Mouse (Mus musculus): ENCODE results near the gene Abhd12. TPM values are rescaled to one million over a fixed set of nuclear protein-coding genes. Genes with fewer than 3 reads are reported as not detected.
A peak's percentile ranks its signal among the peaks of the same experiment; 100 is the strongest.

Abhd12 gene
- polyA plus RNA-seq, 1 experiment from 2014 or later = 73.2 TPM

GRCm38 (mm10) chr2:150858724-150859487 lies 45.6 kb downstream of the Abhd12 start:
- peak overlapping the region; percentile 24; the same call in 1 of the 2 replicates for H3K27ac ChIP-seq (replicated peaks)
- peak; percentile 59 for DNase-seq (ENCODE audit: low spot score)
- TF ChIP-seq CTCF (IDR thresholded peaks at IDR 0.05; ENCODE audit: low read depth) = no peak
- TF ChIP-seq EP300 (optimal IDR thresholded peaks at IDR 0.05) = no peak
- H3K4me2 ChIP-seq (replicated peaks; ENCODE audit: low read depth) = no peak overlapping the region
- ATAC-seq (ENCODE audit: low FRiP score, low TSS enrichment) = peak; percentile 80
- no peak overlapping the region for H3K4me3 ChIP-seq (ENCODE audit: low read depth, low read length)
- no peak overlapping the region for H3K9ac ChIP-seq (ENCODE audit: low read length)
- WGBS = 67% methylated on average over 9 of the region's 9 CpGs
- H3K4me1 ChIP-seq (replicated peaks; ENCODE audit: control insufficient read depth, insufficient read depth) = no peaks in the 10 kb centered on the region
- no peaks in the 10 kb centered on the region for H3K36me3 ChIP-seq (ENCODE audit: control insufficient read depth, insufficient read depth, low read length)
- no peaks in the 10 kb centered on the region for H3K27me3 ChIP-seq (ENCODE audit: control insufficient read depth, insufficient read depth, low read length)
- no peaks in the 10 kb centered on the region for H3K9me3 ChIP-seq (ENCODE audit: control insufficient read depth, low read length)

- Histone ChIP-seq H3K9ac (ENCODE audit: low read length) (no peak overlapping the region), H3K4me2 (replicated peaks; ENCODE audit: low read depth) (no peak overlapping the region), H3K4me3 (ENCODE audit: low read depth, low read length) (no peak overlapping the region), H3K27ac (replicated peaks) (no peak overlapping the region), H3K36me3 (ENCODE audit: control insufficient read depth, insufficient read depth, low read length) (no peaks in the 10 kb centered on the region), H3K9me3 (ENCODE audit: control insufficient read depth, low read length) (no peaks in the 10 kb centered on the region), H3K27me3 (ENCODE audit: control insufficient read depth, insufficient read depth, low read length) (no peaks in the 10 kb centered on the region), H3K4me1 (replicated peaks; ENCODE audit: control insufficient read depth, insufficient read depth) (no peaks in the 10 kb centered on the region)
- ATAC-seq (ENCODE audit: low FRiP score, low TSS enrichment) (no peak), DNase-seq (ENCODE audit: low spot score) (no peak)
- no peak for TF ChIP-seq EP300 (optimal IDR thresholded peaks at IDR 0.05)
- TF ChIP-seq CTCF (IDR thresholded peaks at IDR 0.05; ENCODE audit: low read depth) = no peak
Observed at GRCm38 (mm10) chr2:150855186-150855585, 49.4 kb downstream of the Abhd12 start.

- Histone ChIP-seq H3K9me3 (ENCODE audit: control insufficient read depth, low read length) (no peaks in the 10 kb centered on the region), H3K9ac (ENCODE audit: low read length) (no peak overlapping the region), H3K27me3 (ENCODE audit: control insufficient read depth, insufficient read depth, low read length) (no peaks in the 10 kb centered on the region), H3K4me3 (ENCODE audit: low read depth, low read length) (no peak overlapping the region), H3K27ac (replicated peaks) (no peak overlapping the region), H3K36me3 (ENCODE audit: control insufficient read depth, insufficient read depth, low read length) (no peaks in the 10 kb centered on the region), H3K4me1 (replicated peaks; ENCODE audit: control insufficient read depth, insufficient read depth) (no peaks in the 10 kb centered on the region), H3K4me2 (replicated peaks; ENCODE audit: low read depth) (no peak overlapping the region)
- TF ChIP-seq EP300 (optimal IDR thresholded peaks at IDR 0.05) = no peak
- peak; percentile 22; the same call in 1 of the 2 replicates for TF ChIP-seq CTCF (IDR thresholded peaks at IDR 0.05; ENCODE audit: low read depth)
- ATAC-seq (ENCODE audit: low FRiP score, low TSS enrichment) (no peak), DNase-seq (ENCODE audit: low spot score) (peak; percentile 14)
- 68% methylated on average over 9 of the region's 9 CpGs for WGBS
Observed at GRCm38 (mm10) chr2:150851251-150851650, 53.3 kb downstream of the Abhd12 start.

GRCm38 (mm10) chr2:150847436-150847995 lies 57.0 kb downstream of the Abhd12 start:
- no peaks in the 10 kb centered on the region for H3K9me3 ChIP-seq (ENCODE audit: control insufficient read depth, low read length)
- no peak for TF ChIP-seq EP300 (optimal IDR thresholded peaks at IDR 0.05)
- no peak for TF ChIP-seq CTCF (IDR thresholded peaks at IDR 0.05; ENCODE audit: low read depth)
- peaks cover 2% of the 10 kb centered on the region; the same call in 1 of the 2 replicates for H3K36me3 ChIP-seq (ENCODE audit: control insufficient read depth, insufficient read depth, low read length)
- no peak overlapping the region for H3K4me3 ChIP-seq (ENCODE audit: low read depth, low read length)
- ATAC-seq (ENCODE audit: low FRiP score, low TSS enrichment) = no peak
- WGBS = 60% methylated on average over 8 of the region's 8 CpGs
- peak; percentile 5 for DNase-seq (ENCODE audit: low spot score)
- H3K4me1 ChIP-seq (replicated peaks; ENCODE audit: control insufficient read depth, insufficient read depth) = no peaks in the 10 kb centered on the region
- no peak overlapping the region for H3K9ac ChIP-seq (ENCODE audit: low read length)
- H3K27me3 ChIP-seq (ENCODE audit: control insufficient read depth, insufficient read depth, low read length) = no peaks in the 10 kb centered on the region
- H3K27ac ChIP-seq (replicated peaks) = no peak overlapping the region
- no peak overlapping the region for H3K4me2 ChIP-seq (replicated peaks; ENCODE audit: low read depth)

GRCm38 (mm10) chr2:150844798-150845197 lies 59.7 kb downstream of the Abhd12 start:
- ATAC-seq (ENCODE audit: low FRiP score, low TSS enrichment) = no peak
- WGBS = 83% methylated on average over 1 of the region's 1 CpGs
- TF ChIP-seq EP300 (optimal IDR thresholded peaks at IDR 0.05) = no peak
- TF ChIP-seq CTCF (IDR thresholded peaks at IDR 0.05; ENCODE audit: low read depth) = no peak
- DNase-seq (ENCODE audit: low spot score) = no peak
- Histone ChIP-seq H3K4me3 (ENCODE audit: low read depth, low read length) (no peak overlapping the region), H3K4me1 (replicated peaks; ENCODE audit: control insufficient read depth, insufficient read depth) (no peaks in the 10 kb centered on the region), H3K9ac (ENCODE audit: low read length) (no peak overlapping the region), H3K9me3 (ENCODE audit: control insufficient read depth, low read length) (no peaks in the 10 kb centered on the region), H3K4me2 (replicated peaks; ENCODE audit: low read depth) (no peak overlapping the region), H3K27me3 (ENCODE audit: control insufficient read depth, insufficient read depth, low read length) (no peaks in the 10 kb centered on the region), H3K36me3 (ENCODE audit: control insufficient read depth, insufficient read depth, low read length) (peaks cover 2% of the 10 kb centered on the region; the same call in 1 of the 2 replicates), H3K27ac (replicated peaks) (no peak overlapping the region)

GRCm38 (mm10) chr2:150842049-150842461 lies 62.5 kb downstream of the Abhd12 start:
- 36% methylated on average over 7 of the region's 7 CpGs for WGBS
- DNase-seq (ENCODE audit: low spot score) (peak; percentile 45), ATAC-seq (ENCODE audit: low FRiP score, low TSS enrichment) (peak; percentile 81)
- TF ChIP-seq CTCF (IDR thresholded peaks at IDR 0.05; ENCODE audit: low read depth) = no peak
- TF ChIP-seq EP300 (optimal IDR thresholded peaks at IDR 0.05) = no peak
- Histone ChIP-seq H3K9ac (ENCODE audit: low read length) (no peak overlapping the region), H3K9me3 (ENCODE audit: control insufficient read depth, low read length) (no peaks in the 10 kb centered on the region), H3K4me2 (replicated peaks; ENCODE audit: low read depth) (no peak overlapping the region), H3K4me1 (replicated peaks; ENCODE audit: control insufficient read depth, insufficient read depth) (no peaks in the 10 kb centered on the region), H3K36me3 (ENCODE audit: control insufficient read depth, insufficient read depth, low read length) (peaks cover 2% of the 10 kb centered on the region; the same call in 1 of the 2 replicates), H3K27me3 (ENCODE audit: control insufficient read depth, insufficient read depth, low read length) (no peaks in the 10 kb centered on the region), H3K4me3 (ENCODE audit: low read depth, low read length) (no peak overlapping the region), H3K27ac (replicated peaks) (peak overlapping the region; percentile 40; the same call in 1 of the 2 replicates)

All from stomach, postnatal 0 days (tissue).